Mouse (Mus musculus): Measurements from ENCODE around the gene Noc2l.

GRCm38 (mm10) chr4:156188162-156188810 lies 47.5 kb upstream of the Noc2l start:
- TF ChIP-seq CTCF (IDR thresholded peaks at IDR 0.05; ENCODE audit: insufficient read depth, low read length) (no peak), POLR2A (IDR thresholded peaks at IDR 0.05; ENCODE audit: borderline replicate concordance, extremely low read depth, low read depth, low read length) (no peak)

Data from lung, adult 2 months (tissue).